Mouse (Mus musculus): ENCODE results near the gene Mzt1.

- no peak for TF ChIP-seq CTCF (IDR thresholded peaks at IDR 0.05; ENCODE audit: extremely low read depth, insufficient read length, insufficient replicate concordance, low read depth, low read length)
- no peak for TF ChIP-seq POLR2A (IDR thresholded peaks at IDR 0.05; ENCODE audit: low read depth, low read length)
Observed at GRCm38 (mm10) chr14:99029987-99030386, 15.9 kb downstream of the Mzt1 start.

All from small intestine, adult 2 months (tissue).